Mouse (Mus musculus) cerebellum, postnatal 36 days (tissue): ENCODE data around the gene Gpr22.

ENCODE experiments used
- DNase-seq, 2 experiments: peaks; one replicate each; pipeline ENCODE4 v3.0.0; 2021 to 2022; ENCODE audit warnings: mixed read lengths in 2 of 2

The Gpr22 gene

GRCm38 (mm10) chr12:31665999-31666398 lies 47.7 kb downstream of the Gpr22 start:
- DNase-seq, result no peak
